Mouse (Mus musculus) T-cell, adult 2 months (primary cell): ENCODE data around the gene Zfp536.

ENCODE experiments used
- DNase-seq: peaks from one replicate; pipeline ENCODE4 v3.0.0; 2022; ENCODE audit warnings: low spot score

Zfp536 gene

GRCm38 (mm10) chr7:37553646-37554045, 219.8 kb downstream of the Zfp536 start:
- no peak for DNase-seq

- DNase-seq = no peak
Measured at GRCm38 (mm10) chr7:37552384-37552783, 221.1 kb downstream of the Zfp536 start.

- DNase-seq = no peak
Measured at GRCm38 (mm10) chr7:37548805-37549204, 224.6 kb downstream of the Zfp536 start.

- DNase-seq = no peak
Measured at GRCm38 (mm10) chr7:37544011-37544410, 229.4 kb downstream of the Zfp536 start.

- DNase-seq = no peak
Measured at GRCm38 (mm10) chr7:37542951-37543350, 230.5 kb downstream of the Zfp536 start.

GRCm38 (mm10) chr7:37531166-37531565, 242.3 kb downstream of the Zfp536 start:
- DNase-seq = no peak

- DNase-seq = no peak
Measured at GRCm38 (mm10) chr7:37528311-37528710, 245.1 kb downstream of the Zfp536 start.

- DNase-seq = no peak
Measured at GRCm38 (mm10) chr7:37527890-37528289, 245.6 kb downstream of the Zfp536 start.

- no peak for DNase-seq
Measured at GRCm38 (mm10) chr7:37521407-37521806, 252.0 kb downstream of the Zfp536 start.

- no peak for DNase-seq
Measured at GRCm38 (mm10) chr7:37510933-37511675, 262.3 kb downstream of the Zfp536 start.

GRCm38 (mm10) chr7:37509700-37510099, 263.7 kb downstream of the Zfp536 start:
- DNase-seq = no peak

GRCm38 (mm10) chr7:37505548-37505947, 267.9 kb downstream of the Zfp536 start:
- no peak for DNase-seq

- no peak for DNase-seq
Measured at GRCm38 (mm10) chr7:37505096-37505495, 268.3 kb downstream of the Zfp536 start.

- no peak for DNase-seq
Measured at GRCm38 (mm10) chr7:37498881-37499280, 274.6 kb downstream of the Zfp536 start.

GRCm38 (mm10) chr7:37496491-37496890, 276.9 kb downstream of the Zfp536 start:
- no peak for DNase-seq

- peak; percentile 79 for DNase-seq
Measured at GRCm38 (mm10) chr7:37490312-37490711, 283.1 kb downstream of the Zfp536 start.

GRCm38 (mm10) chr7:37484946-37485345, 288.5 kb downstream of the Zfp536 start:
- DNase-seq = no peak

- no peak for DNase-seq
Measured at GRCm38 (mm10) chr7:37482564-37482963, 290.9 kb downstream of the Zfp536 start.

GRCm38 (mm10) chr7:37481165-37481564, 292.3 kb downstream of the Zfp536 start:
- no peak for DNase-seq

- DNase-seq = no peak
Measured at GRCm38 (mm10) chr7:37477309-37477708, 296.1 kb downstream of the Zfp536 start.

- DNase-seq = no peak
Measured at GRCm38 (mm10) chr7:37475485-37475884, 298.0 kb downstream of the Zfp536 start.

- DNase-seq = no peak
Measured at GRCm38 (mm10) chr7:37474284-37474683, 299.2 kb downstream of the Zfp536 start.

- no peak for DNase-seq
Measured at GRCm38 (mm10) chr7:37473311-37474084, 299.9 kb downstream of the Zfp536 start.
